Mouse (Mus musculus) lung, embryonic 16.5 days (tissue): ENCODE measurements at regions not wholly inside any gene's neighbourhood (a gene's known extent, or its start where the extent isn't known, plus 50 kb on each side); places are given as distances from the start of the nearest gene placed in this dataset.

Experiments
- ATAC-seq: fragments of 200-750 bp; cut with Nextera tagmentation; 2 replicates; pipeline ENCODE4 v1.8.0; 2017; ENCODE audit warnings: low read depth, mild to moderate bottlenecking, moderate library complexity
- H3K27ac ChIP-seq: fragments of 300-500 bp; sonication (generic); 2 replicates; pipeline ENCODE4 v1.5.1; 2014; ENCODE audit warnings: mild to moderate bottlenecking, control low read depth, low read length
- H3K27me3 ChIP-seq: fragments of 300-500 bp; sonication (generic); 2 replicates; pipeline ENCODE4 v1.6.1; 2014; ENCODE audit warnings: low read depth, low read length, mixed read lengths; ENCODE audit not compliant: control insufficient read depth, insufficient read depth
- H3K36me3 ChIP-seq: fragments of 300-500 bp; sonication (generic); 2 replicates; pipeline ENCODE4 v1.6.1; 2014; ENCODE audit warnings: low read length; ENCODE audit not compliant: control insufficient read depth, insufficient read depth
- H3K4me1 ChIP-seq: fragments of 300-500 bp; sonication (generic); replicated peaks from 2 replicates; pipeline ENCODE4 v1.6.1; 2014; ENCODE audit warnings: low read length, mixed read lengths; ENCODE audit not compliant: control insufficient read depth, insufficient read depth
- H3K4me2 ChIP-seq: fragments of 300-500 bp; sonication (generic); 2 replicates; pipeline ENCODE4 v1.6.1; 2014; ENCODE audit warnings: low read depth, low read length, control low read depth
- H3K4me3 ChIP-seq: fragments of 300-500 bp; sonication (generic); 2 replicates; pipeline ENCODE4 v1.5.1; 2014; ENCODE audit warnings: mild to moderate bottlenecking, low read length, control low read depth
- H3K9ac ChIP-seq: fragments of 300-500 bp; sonication (generic); 2 replicates; pipeline ENCODE4 v1.6.1; 2014; ENCODE audit warnings: low read length, control low read depth
- H3K9me3 ChIP-seq: fragments of 300-500 bp; sonication (generic); 2 replicates; pipeline ENCODE4 v1.6.1; 2016; ENCODE audit warnings: low read length; ENCODE audit not compliant: control insufficient read depth
- WGBS: fragments of 180-500 bp; shearing (Covaris S2); extraction: QIAGEN DNeasy Blood & Tissue Kit; methylation state at CpG from one replicate; pipeline ENCODE4 v1.1.7; 2014; 5-methylcytosine and 5-hydroxymethylcytosine counted together

- Histone ChIP-seq H3K4me3 (no peak overlapping the region), H3K4me1 (no peaks in the 10 kb centered on the region), H3K9ac (no peak overlapping the region), H3K27me3 (no peaks in the 10 kb centered on the region), H3K4me2 (no peak overlapping the region), H3K36me3 (no peaks in the 10 kb centered on the region), H3K9me3 (no peaks in the 10 kb centered on the region), H3K27ac (no peak overlapping the region)
- WGBS, result 51% methylated on average over 4 of the region's 4 CpGs
- no peak for ATAC-seq
Measured at GRCm38 (mm10) chr8:10734746-10735145, 273.5 kb downstream of the Irs2 start.

- no peaks in the 10 kb centered on the region for H3K4me1 ChIP-seq
- H3K9me3 ChIP-seq, result no peaks in the 10 kb centered on the region
- H3K27ac ChIP-seq, result no peak overlapping the region
- H3K9ac ChIP-seq, result no peak overlapping the region
- ATAC-seq, result no peak
- H3K36me3 ChIP-seq, result no peaks in the 10 kb centered on the region
- H3K4me3 ChIP-seq, result no peak overlapping the region
- no peak overlapping the region for H3K4me2 ChIP-seq
- 60% methylated on average over 2 of the region's 2 CpGs for WGBS
- H3K27me3 ChIP-seq, result no peaks in the 10 kb centered on the region
Measured at GRCm38 (mm10) chr8:10723332-10723731, 284.9 kb downstream of the Irs2 start.

- no peaks in the 10 kb centered on the region for H3K9me3 ChIP-seq
- no peak overlapping the region for H3K27ac ChIP-seq
- H3K4me2 ChIP-seq, result no peak overlapping the region
- WGBS, result 86% methylated on average over 4 of the region's 4 CpGs
- no peak overlapping the region for H3K4me3 ChIP-seq
- no peak for ATAC-seq
- H3K36me3 ChIP-seq, result no peaks in the 10 kb centered on the region
- H3K27me3 ChIP-seq, result no peaks in the 10 kb centered on the region
- H3K9ac ChIP-seq, result no peak overlapping the region
- H3K4me1 ChIP-seq, result no peaks in the 10 kb centered on the region
Measured at GRCm38 (mm10) chr8:10722742-10723141, 285.5 kb downstream of the Irs2 start.

- H3K4me2 ChIP-seq, result no peak overlapping the region
- no peak for ATAC-seq
- H3K4me1 ChIP-seq, result no peaks in the 10 kb centered on the region
- no peaks in the 10 kb centered on the region for H3K27me3 ChIP-seq
- 87% methylated on average over 3 of the region's 3 CpGs for WGBS
- no peaks in the 10 kb centered on the region for H3K9me3 ChIP-seq
- no peak overlapping the region for H3K4me3 ChIP-seq
- no peaks in the 10 kb centered on the region for H3K36me3 ChIP-seq
- no peak overlapping the region for H3K9ac ChIP-seq
- no peak overlapping the region for H3K27ac ChIP-seq
Measured at GRCm38 (mm10) chr8:10722342-10722741, 285.9 kb downstream of the Irs2 start.

DNA sequence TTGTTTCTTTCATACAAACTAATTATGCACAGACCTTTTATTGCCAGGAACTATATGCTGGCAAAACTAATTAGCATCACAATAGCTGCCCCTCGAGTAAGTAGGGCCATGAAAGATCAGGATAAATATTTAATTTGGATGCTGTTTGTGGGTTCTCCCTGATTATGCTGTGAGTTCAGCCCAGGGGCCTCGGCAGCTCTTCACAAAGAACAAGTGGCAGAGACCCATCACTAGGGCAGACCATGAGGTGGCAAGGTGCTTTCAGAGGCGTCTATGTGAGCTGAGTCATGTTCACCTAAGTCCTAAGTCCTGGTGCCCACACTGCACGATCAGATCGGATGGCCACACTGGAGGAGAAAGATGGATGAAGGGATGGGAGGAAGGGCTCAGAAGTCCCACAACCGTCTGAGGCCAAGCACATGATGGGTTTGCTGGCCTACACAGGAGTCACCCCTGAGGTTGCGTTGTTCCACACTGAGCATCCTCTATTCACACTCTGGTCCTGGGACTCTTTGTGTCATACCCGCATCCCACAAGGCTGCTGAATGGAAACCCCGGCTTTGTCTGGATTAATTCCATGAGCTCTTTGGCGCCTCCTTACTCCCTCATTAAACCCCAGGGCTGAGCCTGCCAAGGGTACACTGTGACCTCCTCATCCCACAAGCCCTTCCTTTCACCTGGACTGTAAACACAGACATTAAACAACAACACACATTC, 287.0 kb downstream of the Irs2 start:
- no peak overlapping the region for H3K27ac ChIP-seq
- H3K4me1 ChIP-seq, result no peaks in the 10 kb centered on the region
- H3K9ac ChIP-seq, result no peak overlapping the region
- no peaks in the 10 kb centered on the region for H3K9me3 ChIP-seq
- WGBS, result 71% methylated on average over 10 of the region's 10 CpGs
- no peaks in the 10 kb centered on the region for H3K27me3 ChIP-seq
- no peak for ATAC-seq
- H3K4me3 ChIP-seq, result no peak overlapping the region
- H3K4me2 ChIP-seq, result no peak overlapping the region
- H3K36me3 ChIP-seq, result no peaks in the 10 kb centered on the region

GRCm38 (mm10) chr8:10720398-10720797, 287.9 kb downstream of the Irs2 start:
- no peaks in the 10 kb centered on the region for H3K27me3 ChIP-seq
- 85% methylated on average over 3 of the region's 3 CpGs for WGBS

DNA sequence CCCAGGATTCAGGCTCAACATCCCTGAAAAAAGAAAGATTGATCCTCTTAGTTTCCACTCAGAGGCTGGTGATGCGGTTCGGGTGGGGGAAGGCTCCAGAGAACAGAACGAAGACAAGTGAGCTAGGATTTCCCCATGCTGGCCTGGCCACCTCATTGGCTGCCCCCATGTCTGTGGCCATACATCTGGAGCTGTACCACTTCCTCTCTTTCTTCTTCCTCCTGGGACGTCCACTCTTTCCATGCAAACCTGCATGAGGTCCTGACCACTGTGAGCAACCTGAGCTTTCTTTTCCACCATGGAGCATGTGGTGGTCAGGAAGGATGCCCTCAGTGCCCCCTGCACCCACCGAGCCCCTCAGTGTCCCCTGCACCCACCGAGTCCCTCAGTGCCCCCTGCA, 288.8 kb downstream of the Irs2 start:
- H3K27me3 ChIP-seq, result no peaks in the 10 kb centered on the region
- 85% methylated on average over 6 of the region's 6 CpGs for WGBS
- no peak overlapping the region for H3K4me2 ChIP-seq
- no peaks in the 10 kb centered on the region for H3K9me3 ChIP-seq
- H3K4me3 ChIP-seq, result no peak overlapping the region
- ATAC-seq, result no peak
- H3K36me3 ChIP-seq, result no peaks in the 10 kb centered on the region
- H3K4me1 ChIP-seq, result no peaks in the 10 kb centered on the region
- no peak overlapping the region for H3K27ac ChIP-seq
- H3K9ac ChIP-seq, result no peak overlapping the region

More at GRCm38 (mm10) chr8:10720398-10720797, 287.9 kb downstream of the Irs2 start:
- no peak overlapping the region for H3K27ac ChIP-seq
- H3K4me1 ChIP-seq, result no peaks in the 10 kb centered on the region
- H3K4me3 ChIP-seq, result no peak overlapping the region
- no peak overlapping the region for H3K4me2 ChIP-seq
- H3K9me3 ChIP-seq, result no peaks in the 10 kb centered on the region
- ATAC-seq, result no peak
- no peak overlapping the region for H3K9ac ChIP-seq
- H3K36me3 ChIP-seq, result no peaks in the 10 kb centered on the region

- no peak overlapping the region for H3K4me3 ChIP-seq
- 55% methylated on average over 8 of the region's 8 CpGs for WGBS
- no peak overlapping the region for H3K4me2 ChIP-seq
- H3K27me3 ChIP-seq, result no peaks in the 10 kb centered on the region
- no peak overlapping the region for H3K9ac ChIP-seq
- no peaks in the 10 kb centered on the region for H3K36me3 ChIP-seq
- H3K9me3 ChIP-seq, result no peaks in the 10 kb centered on the region
- ATAC-seq, result no peak
- no peak overlapping the region for H3K27ac ChIP-seq
- H3K4me1 ChIP-seq, result no peaks in the 10 kb centered on the region
Measured at GRCm38 (mm10) chr8:10717297-10717696, 291.0 kb downstream of the Irs2 start.

- Histone ChIP-seq H3K4me1 (no peaks in the 10 kb centered on the region), H3K27ac (no peak overlapping the region), H3K27me3 (no peaks in the 10 kb centered on the region), H3K9ac (no peak overlapping the region), H3K4me3 (no peak overlapping the region), H3K9me3 (no peaks in the 10 kb centered on the region), H3K4me2 (no peak overlapping the region), H3K36me3 (no peaks in the 10 kb centered on the region)
- ATAC-seq, result no peak
- 71% methylated on average over 5 of the region's 5 CpGs for WGBS
Measured at GRCm38 (mm10) chr8:10716161-10716560, 292.1 kb downstream of the Irs2 start.
